Mouse (Mus musculus): ENCODE data around the gene Runx2. TPM values are rescaled to one million over a fixed set of nuclear protein-coding genes. Genes with fewer than 3 reads are reported as not detected.

Gene Runx2
- polyA plus RNA-seq, 1 experiment from 2014 or later, result 0.44 TPM

GRCm38 (mm10) chr17:44663872-44664271 lies 150.7 kb downstream of the Runx2 start:
- no peaks in the 10 kb centered on the region for H3K4me1 ChIP-seq (ENCODE audit: control insufficient read depth, insufficient read depth, low read length)
- H3K4me2 ChIP-seq (ENCODE audit: low read depth, low read length), result no peak overlapping the region
- ATAC-seq (ENCODE audit: low read depth), result no peak
- WGBS, result 82% methylated on average over 7 of the region's 7 CpGs
- H3K4me3 ChIP-seq (ENCODE audit: low read depth, low read length), result no peak overlapping the region
- no peaks in the 10 kb centered on the region for H3K9me3 ChIP-seq (ENCODE audit: control insufficient read depth, low read length)
- H3K27ac ChIP-seq (ENCODE audit: low read depth, low read length), result no peak overlapping the region
- no peaks in the 10 kb centered on the region for H3K36me3 ChIP-seq (ENCODE audit: control insufficient read depth, insufficient read depth, low read length)
- no peak overlapping the region for H3K9ac ChIP-seq (replicated peaks; ENCODE audit: low read depth, low read length)
- no peaks in the 10 kb centered on the region for H3K27me3 ChIP-seq (ENCODE audit: control insufficient read depth, insufficient read depth, low read length)

GRCm38 (mm10) chr17:44663208-44663607 lies 151.4 kb downstream of the Runx2 start:
- Histone ChIP-seq H3K4me1 (ENCODE audit: control insufficient read depth, insufficient read depth, low read length) (no peaks in the 10 kb centered on the region), H3K27me3 (ENCODE audit: control insufficient read depth, insufficient read depth, low read length) (no peaks in the 10 kb centered on the region), H3K9me3 (ENCODE audit: control insufficient read depth, low read length) (no peaks in the 10 kb centered on the region), H3K9ac (replicated peaks; ENCODE audit: low read depth, low read length) (no peak overlapping the region), H3K4me2 (ENCODE audit: low read depth, low read length) (no peak overlapping the region), H3K4me3 (ENCODE audit: low read depth, low read length) (no peak overlapping the region), H3K36me3 (ENCODE audit: control insufficient read depth, insufficient read depth, low read length) (no peaks in the 10 kb centered on the region), H3K27ac (ENCODE audit: low read depth, low read length) (no peak overlapping the region)
- no peak for ATAC-seq (ENCODE audit: low read depth)
- 83% methylated on average over 1 of the region's 1 CpGs for WGBS

- 96% methylated on average over 6 of the region's 6 CpGs for WGBS
Measured at GRCm38 (mm10) chr17:44662080-44662706, 152.4 kb downstream of the Runx2 start.

GRCm38 (mm10) chr17:44660121-44660806 lies 154.3 kb downstream of the Runx2 start:
- no peak overlapping the region for H3K27ac ChIP-seq (ENCODE audit: low read depth, low read length)
- no peak overlapping the region for H3K4me3 ChIP-seq (ENCODE audit: low read depth, low read length)
- H3K4me1 ChIP-seq (ENCODE audit: control insufficient read depth, insufficient read depth, low read length), result no peaks in the 10 kb centered on the region
- ATAC-seq (ENCODE audit: low read depth), result no peak
- H3K9me3 ChIP-seq (ENCODE audit: control insufficient read depth, low read length), result no peaks in the 10 kb centered on the region
- no peak overlapping the region for H3K9ac ChIP-seq (replicated peaks; ENCODE audit: low read depth, low read length)
- 77% methylated on average over 7 of the region's 7 CpGs for WGBS
- no peaks in the 10 kb centered on the region for H3K36me3 ChIP-seq (ENCODE audit: control insufficient read depth, insufficient read depth, low read length)
- H3K27me3 ChIP-seq (ENCODE audit: control insufficient read depth, insufficient read depth, low read length), result no peaks in the 10 kb centered on the region
- H3K4me2 ChIP-seq (ENCODE audit: low read depth, low read length), result no peak overlapping the region

More at GRCm38 (mm10) chr17:44662080-44662706, 152.4 kb downstream of the Runx2 start:
- no peak overlapping the region for H3K27ac ChIP-seq (ENCODE audit: low read depth, low read length)
- no peak overlapping the region for H3K4me3 ChIP-seq (ENCODE audit: low read depth, low read length)
- H3K4me2 ChIP-seq (ENCODE audit: low read depth, low read length), result no peak overlapping the region
- H3K27me3 ChIP-seq (ENCODE audit: control insufficient read depth, insufficient read depth, low read length), result no peaks in the 10 kb centered on the region
- no peak overlapping the region for H3K9ac ChIP-seq (replicated peaks; ENCODE audit: low read depth, low read length)
- no peaks in the 10 kb centered on the region for H3K36me3 ChIP-seq (ENCODE audit: control insufficient read depth, insufficient read depth, low read length)
- no peaks in the 10 kb centered on the region for H3K9me3 ChIP-seq (ENCODE audit: control insufficient read depth, low read length)
- no peaks in the 10 kb centered on the region for H3K4me1 ChIP-seq (ENCODE audit: control insufficient read depth, insufficient read depth, low read length)
- ATAC-seq (ENCODE audit: low read depth), result no peak

GRCm38 (mm10) chr17:44654503-44654902 lies 160.1 kb downstream of the Runx2 start:
- Histone ChIP-seq H3K4me2 (ENCODE audit: low read depth, low read length) (no peak overlapping the region), H3K27ac (ENCODE audit: low read depth, low read length) (no peak overlapping the region), H3K9me3 (ENCODE audit: control insufficient read depth, low read length) (no peaks in the 10 kb centered on the region), H3K4me3 (ENCODE audit: low read depth, low read length) (no peak overlapping the region), H3K9ac (replicated peaks; ENCODE audit: low read depth, low read length) (no peak overlapping the region), H3K27me3 (ENCODE audit: control insufficient read depth, insufficient read depth, low read length) (no peaks in the 10 kb centered on the region), H3K36me3 (ENCODE audit: control insufficient read depth, insufficient read depth, low read length) (no peaks in the 10 kb centered on the region), H3K4me1 (ENCODE audit: control insufficient read depth, insufficient read depth, low read length) (no peaks in the 10 kb centered on the region)
- WGBS, result 83% methylated on average over 4 of the region's 4 CpGs
- ATAC-seq (ENCODE audit: low read depth), result no peak

- Histone ChIP-seq H3K36me3 (ENCODE audit: control insufficient read depth, insufficient read depth, low read length) (no peaks in the 10 kb centered on the region), H3K27me3 (ENCODE audit: control insufficient read depth, insufficient read depth, low read length) (no peaks in the 10 kb centered on the region), H3K9ac (replicated peaks; ENCODE audit: low read depth, low read length) (no peak overlapping the region), H3K27ac (ENCODE audit: low read depth, low read length) (no peak overlapping the region), H3K9me3 (ENCODE audit: control insufficient read depth, low read length) (no peaks in the 10 kb centered on the region), H3K4me2 (ENCODE audit: low read depth, low read length) (no peak overlapping the region), H3K4me1 (ENCODE audit: control insufficient read depth, insufficient read depth, low read length) (no peaks in the 10 kb centered on the region), H3K4me3 (ENCODE audit: low read depth, low read length) (no peak overlapping the region)
- WGBS, result 91% methylated on average over 3 of the region's 3 CpGs
- ATAC-seq (ENCODE audit: low read depth), result no peak
Measured at GRCm38 (mm10) chr17:44653081-44653480, 161.5 kb downstream of the Runx2 start.

- no peaks in the 10 kb centered on the region for H3K36me3 ChIP-seq (ENCODE audit: control insufficient read depth, insufficient read depth, low read length)
- no peak overlapping the region for H3K4me2 ChIP-seq (ENCODE audit: low read depth, low read length)
- H3K9me3 ChIP-seq (ENCODE audit: control insufficient read depth, low read length), result no peaks in the 10 kb centered on the region
- no peaks in the 10 kb centered on the region for H3K4me1 ChIP-seq (ENCODE audit: control insufficient read depth, insufficient read depth, low read length)
- no peak overlapping the region for H3K9ac ChIP-seq (replicated peaks; ENCODE audit: low read depth, low read length)
- no peaks in the 10 kb centered on the region for H3K27me3 ChIP-seq (ENCODE audit: control insufficient read depth, insufficient read depth, low read length)
- no peak overlapping the region for H3K27ac ChIP-seq (ENCODE audit: low read depth, low read length)
- no peak for ATAC-seq (ENCODE audit: low read depth)
- H3K4me3 ChIP-seq (ENCODE audit: low read depth, low read length), result no peak overlapping the region
- 85% methylated on average over 7 of the region's 7 CpGs for WGBS
Measured at GRCm38 (mm10) chr17:44652054-44652453, 162.5 kb downstream of the Runx2 start.

GRCm38 (mm10) chr17:44651613-44652012 lies 163.0 kb downstream of the Runx2 start:
- no peak overlapping the region for H3K27ac ChIP-seq (ENCODE audit: low read depth, low read length)

GRCm38 (mm10) chr17:44650431-44650830 lies 164.2 kb downstream of the Runx2 start:
- Histone ChIP-seq H3K36me3 (ENCODE audit: control insufficient read depth, insufficient read depth, low read length) (no peaks in the 10 kb centered on the region), H3K27ac (ENCODE audit: low read depth, low read length) (no peak overlapping the region), H3K4me2 (ENCODE audit: low read depth, low read length) (no peak overlapping the region), H3K9ac (replicated peaks; ENCODE audit: low read depth, low read length) (no peak overlapping the region), H3K9me3 (ENCODE audit: control insufficient read depth, low read length) (no peaks in the 10 kb centered on the region), H3K4me1 (ENCODE audit: control insufficient read depth, insufficient read depth, low read length) (no peaks in the 10 kb centered on the region), H3K27me3 (ENCODE audit: control insufficient read depth, insufficient read depth, low read length) (no peaks in the 10 kb centered on the region), H3K4me3 (ENCODE audit: low read depth, low read length) (no peak overlapping the region)
- no peak for ATAC-seq (ENCODE audit: low read depth)
- 87% methylated on average over 2 of the region's 2 CpGs for WGBS

More at GRCm38 (mm10) chr17:44651613-44652012, 163.0 kb downstream of the Runx2 start:
- WGBS, result 90% methylated on average over 8 of the region's 8 CpGs
- no peaks in the 10 kb centered on the region for H3K4me1 ChIP-seq (ENCODE audit: control insufficient read depth, insufficient read depth, low read length)
- H3K27me3 ChIP-seq (ENCODE audit: control insufficient read depth, insufficient read depth, low read length), result no peaks in the 10 kb centered on the region
- H3K4me3 ChIP-seq (ENCODE audit: low read depth, low read length), result no peak overlapping the region
- no peaks in the 10 kb centered on the region for H3K9me3 ChIP-seq (ENCODE audit: control insufficient read depth, low read length)
- H3K36me3 ChIP-seq (ENCODE audit: control insufficient read depth, insufficient read depth, low read length), result no peaks in the 10 kb centered on the region
- no peak overlapping the region for H3K4me2 ChIP-seq (ENCODE audit: low read depth, low read length)
- H3K9ac ChIP-seq (replicated peaks; ENCODE audit: low read depth, low read length), result no peak overlapping the region
- ATAC-seq (ENCODE audit: low read depth), result no peak

Measured in neural tube, embryonic 14.5 days (tissue).